Mouse (Mus musculus) spleen, adult 2 months (tissue): ENCODE results near the gene Erc2.

ENCODE experiments used
- CTCF ChIP-seq: fragments of 200-500 bp; IDR thresholded peaks from 2 replicates; pipeline ENCODE4 v1.5.1; 2011; ENCODE audit warnings: mild to moderate bottlenecking, inconsistent platforms; ENCODE audit not compliant: insufficient read depth, insufficient read length, insufficient replicate concordance; ENCODE audit errors: extremely low read depth
- POLR2A ChIP-seq: fragments of 200-500 bp; IDR thresholded peaks from 2 replicates; pipeline ENCODE4 v1.6.1; 2011; ENCODE audit warnings: low read depth, low read length, inconsistent platforms

GRCm38 (mm10) chr14:27921656-27922373 is 299.6 kb downstream of the Erc2 start:
- TF ChIP-seq CTCF: no peak
- no peak for TF ChIP-seq POLR2A
